Mouse (Mus musculus) intestine, embryonic 15.5 days (tissue): ENCODE data around the gene Tcf15. TPM values are rescaled to one million over a fixed set of nuclear protein-coding genes. Genes with fewer than 3 reads are reported as not detected.

Experiments used
- ATAC-seq: fragments of 200-750 bp; cut with Nextera tagmentation; 2 replicates; pipeline ENCODE4 v1.8.0; 2017; ENCODE audit warnings: moderate TSS enrichment, moderate library complexity
- H3K27ac ChIP-seq: fragments of 300-500 bp; sonication (generic); 2 replicates; pipeline ENCODE4 v1.5.1; 2015; ENCODE audit warnings: mild to moderate bottlenecking, inconsistent platforms
- H3K27me3 ChIP-seq: fragments of 300-500 bp; sonication (generic); replicated peaks from 2 replicates; pipeline ENCODE4 v1.6.1; 2015; ENCODE audit warnings: inconsistent platforms
- H3K36me3 ChIP-seq: fragments of 300-500 bp; sonication (generic); 2 replicates; pipeline ENCODE4 v1.6.1; 2015; ENCODE audit warnings: inconsistent platforms
- H3K4me1 ChIP-seq: fragments of 300-500 bp; sonication (generic); replicated peaks from 2 replicates; pipeline ENCODE4 v1.6.1; 2015; ENCODE audit warnings: inconsistent platforms
- H3K4me2 ChIP-seq: fragments of 300-500 bp; sonication (generic); replicated peaks from 2 replicates; pipeline ENCODE4 v1.6.1; 2015; ENCODE audit warnings: mild to moderate bottlenecking, inconsistent platforms
- H3K4me3 ChIP-seq: fragments of 300-500 bp; sonication (generic); replicated peaks from 2 replicates; pipeline ENCODE4 v1.5.1; 2015; ENCODE audit warnings: inconsistent platforms
- H3K9ac ChIP-seq: fragments of 300-500 bp; sonication (generic); 2 replicates; pipeline ENCODE4 v1.6.1; 2015; ENCODE audit warnings: inconsistent platforms
- H3K9me3 ChIP-seq: fragments of 300-500 bp; sonication (generic); 2 replicates; pipeline ENCODE4 v1.6.1; 2016; ENCODE audit warnings: inconsistent platforms
- WGBS: fragments of 180-500 bp; shearing (Covaris S2); methylation state at CpG from one replicate; pipeline ENCODE4 v1.1.7; 2015; 5-methylcytosine and 5-hydroxymethylcytosine counted together
- polyA plus RNA-seq: library from polyadenylated mRNA; unstranded; fragments of >200 nt; fragmentation: Nextera tagmentation; extraction: Ambion mirVana; gene quantifications from 2 replicates; pipeline ENCODE4 v1.2.1, GENCODE M21; 2015

Gene Tcf15
- polyA plus RNA-seq, 1 experiment from 2014 or later: 10.4 TPM

- H3K9me3 ChIP-seq: no peaks in the 10 kb centered on the region
- H3K4me3 ChIP-seq: no peak overlapping the region
- H3K27me3 ChIP-seq: peaks cover 9% of the 10 kb centered on the region; the same call in 1 of the 2 replicates
- H3K4me1 ChIP-seq: 0 out of 2 replicates have a peak, but pooled peaks cover 3% of the 10 kb centered on the region
- H3K4me2 ChIP-seq: no peak overlapping the region
- no peak overlapping the region for H3K9ac ChIP-seq
- ATAC-seq: no peak
- H3K27ac ChIP-seq: no peak overlapping the region
- 72% methylated on average over 6 of the region's 6 CpGs for WGBS
- no peaks in the 10 kb centered on the region for H3K36me3 ChIP-seq
Measured at GRCm38 (mm10) chr2:152150373-152150772, 7.0 kb downstream of the Tcf15 start.

DNA sequence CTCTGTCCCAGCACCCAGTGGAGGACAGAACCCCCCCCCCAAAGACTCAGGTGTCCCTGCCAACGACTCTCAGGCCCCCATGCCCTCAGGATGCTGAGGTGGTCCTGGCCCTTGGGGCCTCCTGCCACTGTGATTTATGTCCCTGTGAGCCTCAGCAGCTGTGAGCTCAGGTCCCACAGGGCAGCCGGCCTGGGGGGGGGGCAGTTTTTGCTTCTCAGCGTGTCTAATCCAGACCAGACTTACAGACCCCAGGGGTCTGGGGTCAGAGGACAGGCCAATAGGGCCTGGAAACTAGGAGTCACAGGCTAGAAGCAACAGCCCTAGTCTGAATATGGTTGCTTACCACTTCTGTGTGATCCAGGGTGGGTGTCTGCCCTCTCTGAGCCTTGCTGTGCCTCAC lies 10.0 kb downstream of the Tcf15 start:
- Histone ChIP-seq H3K9ac (no peak overlapping the region), H3K4me1 (0 out of 2 replicates have a peak, but pooled peaks cover 5% of the 10 kb centered on the region), H3K27ac (no peak overlapping the region), H3K9me3 (no peaks in the 10 kb centered on the region), H3K4me3 (no peak overlapping the region), H3K36me3 (no peaks in the 10 kb centered on the region), H3K4me2 (no peak overlapping the region), H3K27me3 (no peaks in the 10 kb centered on the region)
- 30% methylated on average over 3 of the region's 3 CpGs for WGBS
- no peak for ATAC-seq

DNA sequence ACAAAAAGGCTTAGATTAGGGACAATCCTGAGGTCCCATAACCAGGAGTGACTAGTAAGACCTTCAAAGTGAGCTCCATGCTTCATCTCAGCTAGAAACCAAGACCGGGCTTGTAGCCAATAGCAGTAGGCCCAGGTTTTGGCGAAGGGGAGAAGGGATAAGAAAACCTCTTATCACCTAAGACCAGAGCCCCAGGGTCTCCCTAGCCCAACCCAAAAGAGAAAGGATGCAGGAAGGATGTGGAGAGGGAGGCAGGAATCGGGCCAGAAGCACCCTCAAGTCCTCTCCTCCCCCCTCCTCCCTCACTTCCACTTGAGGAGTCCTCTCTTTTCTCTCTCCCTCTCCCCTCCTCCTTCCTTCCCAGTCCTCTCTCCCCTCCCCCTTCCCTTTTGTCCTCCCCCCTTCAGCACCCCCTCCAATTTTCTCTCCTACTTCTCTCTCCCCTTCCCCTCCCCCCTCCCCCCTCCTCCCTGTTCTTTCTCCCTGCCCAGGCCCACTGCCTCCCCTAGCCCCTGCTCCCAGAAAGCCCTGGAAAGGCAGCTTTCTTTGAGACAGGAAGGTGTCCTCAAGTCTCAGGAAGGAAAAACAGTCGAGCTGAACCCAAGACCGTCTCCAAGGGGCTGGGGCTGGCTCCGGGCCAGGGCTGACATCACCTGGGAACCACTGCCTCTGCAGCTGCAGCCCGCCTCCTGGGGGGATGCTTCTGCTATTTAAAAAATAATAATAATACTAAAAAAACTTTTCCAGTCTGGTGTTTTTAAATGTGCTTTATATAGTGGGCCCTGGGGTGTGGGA lies 12.2 kb downstream of the Tcf15 start:
- H3K4me2 ChIP-seq: no peak overlapping the region
- H3K4me1 ChIP-seq: 0 out of 2 replicates have a peak, but pooled peaks cover 5% of the 10 kb centered on the region
- H3K27me3 ChIP-seq: no peaks in the 10 kb centered on the region
- no peak overlapping the region for H3K9ac ChIP-seq
- no peak overlapping the region for H3K4me3 ChIP-seq
- H3K36me3 ChIP-seq: no peaks in the 10 kb centered on the region
- no peaks in the 10 kb centered on the region for H3K9me3 ChIP-seq
- 41% methylated on average over 7 of the region's 7 CpGs for WGBS
- no peak overlapping the region for H3K27ac ChIP-seq
- ATAC-seq: peak; percentile 67

GRCm38 (mm10) chr2:152156471-152156870 lies 13.1 kb downstream of the Tcf15 start:
- no peak overlapping the region for H3K4me3 ChIP-seq
- ATAC-seq: no peak
- H3K27me3 ChIP-seq: no peaks in the 10 kb centered on the region
- H3K4me1 ChIP-seq: 0 out of 2 replicates have a peak, but pooled peaks cover 5% of the 10 kb centered on the region
- H3K27ac ChIP-seq: no peak overlapping the region
- no peak overlapping the region for H3K4me2 ChIP-seq
- no peaks in the 10 kb centered on the region for H3K9me3 ChIP-seq
- no peaks in the 10 kb centered on the region for H3K36me3 ChIP-seq
- H3K9ac ChIP-seq: no peak overlapping the region
- 56% methylated on average over 6 of the region's 6 CpGs for WGBS

DNA sequence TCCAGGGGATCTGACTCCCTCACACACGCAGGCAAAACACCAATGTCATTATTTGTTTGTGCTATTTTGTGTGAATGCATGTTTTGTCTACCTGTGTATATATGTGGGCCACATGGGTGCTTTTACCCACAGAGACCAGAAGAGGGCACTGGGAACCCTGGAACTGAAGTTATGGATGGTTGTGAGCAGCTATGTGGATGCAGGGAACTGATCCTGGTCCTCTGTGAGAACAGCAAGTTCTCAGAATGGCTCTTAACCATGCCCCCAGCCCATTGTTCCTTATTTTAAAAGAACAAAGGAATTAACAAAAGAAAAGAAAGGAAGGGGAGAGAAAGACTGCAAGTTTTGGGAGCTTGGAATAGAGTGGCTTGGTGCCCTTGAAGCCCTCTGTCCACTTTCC lies 16.1 kb downstream of the Tcf15 start:
- Histone ChIP-seq H3K4me3 (no peak overlapping the region), H3K4me1 (0 out of 2 replicates have a peak, but pooled peaks cover 5% of the 10 kb centered on the region), H3K36me3 (no peaks in the 10 kb centered on the region), H3K27me3 (no peaks in the 10 kb centered on the region), H3K9me3 (no peaks in the 10 kb centered on the region), H3K4me2 (no peak overlapping the region), H3K27ac (no peak overlapping the region), H3K9ac (no peak overlapping the region)
- ATAC-seq: no peak
- 94% methylated on average over 1 of the region's 1 CpGs for WGBS

- no peak overlapping the region for H3K9ac ChIP-seq
- 85% methylated on average over 6 of the region's 6 CpGs for WGBS
- no peak for ATAC-seq
- no peak overlapping the region for H3K4me2 ChIP-seq
- H3K4me1 ChIP-seq: no peaks in the 10 kb centered on the region
- H3K27me3 ChIP-seq: no peaks in the 10 kb centered on the region
- no peak overlapping the region for H3K4me3 ChIP-seq
- no peaks in the 10 kb centered on the region for H3K9me3 ChIP-seq
- H3K36me3 ChIP-seq: no peaks in the 10 kb centered on the region
- H3K27ac ChIP-seq: no peak overlapping the region
Measured at GRCm38 (mm10) chr2:152166257-152166656, 22.9 kb downstream of the Tcf15 start.

GRCm38 (mm10) chr2:152167851-152168290 lies 24.5 kb downstream of the Tcf15 start:
- ATAC-seq: no peak

GRCm38 (mm10) chr2:152169377-152169776 lies 26.0 kb downstream of the Tcf15 start:
- H3K4me3 ChIP-seq: no peak overlapping the region
- no peaks in the 10 kb centered on the region for H3K36me3 ChIP-seq
- WGBS: 91% methylated on average over 1 of the region's 1 CpGs
- no peak overlapping the region for H3K9ac ChIP-seq
- H3K4me1 ChIP-seq: no peaks in the 10 kb centered on the region
- H3K4me2 ChIP-seq: no peak overlapping the region
- no peaks in the 10 kb centered on the region for H3K9me3 ChIP-seq
- no peak for ATAC-seq
- H3K27ac ChIP-seq: no peak overlapping the region
- no peaks in the 10 kb centered on the region for H3K27me3 ChIP-seq

More at GRCm38 (mm10) chr2:152167851-152168290, 24.5 kb downstream of the Tcf15 start:
- 47% methylated on average over 8 of the region's 8 CpGs for WGBS
- no peaks in the 10 kb centered on the region for H3K27me3 ChIP-seq
- no peaks in the 10 kb centered on the region for H3K36me3 ChIP-seq
- H3K4me1 ChIP-seq: no peaks in the 10 kb centered on the region
- H3K4me2 ChIP-seq: no peak overlapping the region
- no peak overlapping the region for H3K4me3 ChIP-seq
- no peak overlapping the region for H3K9ac ChIP-seq
- no peaks in the 10 kb centered on the region for H3K9me3 ChIP-seq
- no peak overlapping the region for H3K27ac ChIP-seq

DNA sequence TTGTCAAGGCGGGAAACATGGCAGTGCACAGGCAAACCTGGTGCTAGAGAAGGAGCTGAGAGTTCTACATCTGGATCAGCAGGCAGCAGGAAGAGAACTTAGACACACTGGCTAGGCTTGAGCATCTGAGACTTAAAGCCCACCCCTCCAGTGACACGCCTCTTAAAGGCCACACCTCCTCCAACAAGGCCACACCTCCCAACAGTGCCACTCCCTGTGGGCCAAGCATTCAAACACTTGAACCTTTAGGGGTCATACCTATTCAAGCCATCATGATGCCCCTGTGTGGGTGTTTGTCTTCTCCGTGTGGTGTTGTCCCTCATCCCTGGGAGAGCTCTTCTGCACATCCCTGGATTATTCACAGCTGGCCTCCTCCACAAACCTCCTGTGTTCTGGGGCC lies 31.5 kb downstream of the Tcf15 start:
- WGBS: 91% methylated on average over 3 of the region's 3 CpGs
- Histone ChIP-seq H3K9me3 (no peaks in the 10 kb centered on the region), H3K4me2 (no peak overlapping the region), H3K4me3 (no peak overlapping the region), H3K27me3 (no peaks in the 10 kb centered on the region), H3K27ac (no peak overlapping the region), H3K9ac (no peak overlapping the region), H3K4me1 (peaks cover 2% of the 10 kb centered on the region; the same call in 1 of the 2 replicates), H3K36me3 (no peaks in the 10 kb centered on the region)
- no peak for ATAC-seq

- 76% methylated on average over 6 of the region's 6 CpGs for WGBS
- Histone ChIP-seq H3K36me3 (no peaks in the 10 kb centered on the region), H3K4me3 (0 out of 2 replicates have a peak overlapping the region, but pooled peaks have one; percentile 4), H3K27me3 (no peaks in the 10 kb centered on the region), H3K4me2 (no peak overlapping the region), H3K27ac (no peak overlapping the region), H3K9me3 (no peaks in the 10 kb centered on the region), H3K4me1 (peaks cover 9% of the 10 kb centered on the region), H3K9ac (no peak overlapping the region)
- ATAC-seq: no peak
Measured at GRCm38 (mm10) chr2:152176659-152177058, 33.3 kb downstream of the Tcf15 start.

GRCm38 (mm10) chr2:152177162-152177805 lies 33.9 kb downstream of the Tcf15 start:
- Histone ChIP-seq H3K4me1 (peaks cover 9% of the 10 kb centered on the region), H3K9ac (no peak overlapping the region), H3K9me3 (no peaks in the 10 kb centered on the region), H3K4me3 (0 out of 2 replicates have a peak overlapping the region, but pooled peaks have one; percentile 4), H3K27me3 (no peaks in the 10 kb centered on the region), H3K4me2 (peak overlapping the region; percentile 51), H3K27ac (no peak overlapping the region), H3K36me3 (no peaks in the 10 kb centered on the region)
- ATAC-seq: peak; percentile 80
- 18% methylated on average over 24 of the region's 24 CpGs for WGBS

- Histone ChIP-seq H3K4me2 (peak overlapping the region; percentile 51; the same call in 1 of the 2 replicates), H3K4me3 (no peak overlapping the region), H3K27ac (no peak overlapping the region), H3K27me3 (no peaks in the 10 kb centered on the region), H3K36me3 (no peaks in the 10 kb centered on the region), H3K4me1 (peaks cover 9% of the 10 kb centered on the region), H3K9ac (no peak overlapping the region), H3K9me3 (no peaks in the 10 kb centered on the region)
- WGBS: 78% methylated on average over 6 of the region's 6 CpGs
- no peak for ATAC-seq
Measured at GRCm38 (mm10) chr2:152177806-152178170, 34.4 kb downstream of the Tcf15 start.
